Mouse (Mus musculus): ENCODE data around the gene Smco2.

Smco2 gene

DNA sequence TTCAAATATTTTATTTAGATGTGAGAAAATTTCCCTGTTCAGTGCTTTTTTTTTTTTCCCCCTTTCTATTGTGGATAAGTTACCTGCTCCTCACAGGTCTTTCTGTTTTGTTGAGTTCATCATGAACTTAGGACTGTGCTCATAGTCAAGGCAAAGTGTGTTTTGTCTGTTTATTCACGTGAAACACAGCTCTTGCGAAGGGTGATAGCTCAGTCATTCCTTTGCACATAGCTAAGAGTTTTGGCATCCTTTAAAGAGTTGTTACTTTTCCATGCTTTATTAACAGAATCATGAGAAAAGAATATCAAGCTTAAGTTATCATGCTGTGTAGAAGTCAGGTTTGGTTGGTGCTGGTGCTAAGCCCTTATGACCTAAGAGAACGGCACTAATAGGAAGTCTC lies 54.8 kb downstream of the Smco2 start:
- no peak for DNase-seq

DNA sequence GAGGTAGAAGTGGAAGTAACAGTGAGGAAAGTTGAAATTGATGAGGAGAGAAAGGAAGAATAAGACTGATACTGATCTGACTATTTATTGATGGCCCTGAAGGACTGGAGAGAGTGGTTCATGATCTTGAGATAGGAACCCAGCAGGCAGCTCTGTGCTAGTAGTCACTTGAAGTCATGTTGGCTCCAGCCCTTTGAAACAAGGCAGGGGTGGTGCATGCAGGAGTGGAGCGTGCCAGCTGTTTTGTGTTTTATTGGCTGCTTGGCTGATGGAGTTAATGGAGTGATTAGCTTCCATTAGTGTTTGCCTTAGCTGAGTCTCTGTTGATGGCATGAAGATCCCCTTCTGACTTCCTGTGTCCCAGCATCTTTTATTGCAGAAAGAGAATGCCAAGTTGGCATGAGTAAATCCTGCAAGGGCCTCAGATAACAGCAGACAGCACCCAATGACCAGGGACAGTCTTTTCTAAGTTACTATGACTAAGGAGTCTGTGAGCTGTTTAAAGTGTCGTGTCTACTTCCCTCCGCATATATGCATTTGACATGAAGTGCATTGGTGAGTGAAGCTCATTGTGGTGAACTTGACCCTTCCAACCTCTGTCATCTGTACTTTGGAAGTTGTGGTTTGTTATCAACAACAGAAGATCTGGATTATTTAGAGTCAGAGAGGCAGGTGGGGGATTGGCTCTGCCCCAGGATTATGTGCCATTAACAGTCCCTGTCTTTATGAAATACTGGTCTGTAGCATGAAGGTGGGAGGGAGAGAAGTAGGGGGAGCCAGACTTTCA lies 56.3 kb downstream of the Smco2 start:
- DNase-seq: no peak

DNA sequence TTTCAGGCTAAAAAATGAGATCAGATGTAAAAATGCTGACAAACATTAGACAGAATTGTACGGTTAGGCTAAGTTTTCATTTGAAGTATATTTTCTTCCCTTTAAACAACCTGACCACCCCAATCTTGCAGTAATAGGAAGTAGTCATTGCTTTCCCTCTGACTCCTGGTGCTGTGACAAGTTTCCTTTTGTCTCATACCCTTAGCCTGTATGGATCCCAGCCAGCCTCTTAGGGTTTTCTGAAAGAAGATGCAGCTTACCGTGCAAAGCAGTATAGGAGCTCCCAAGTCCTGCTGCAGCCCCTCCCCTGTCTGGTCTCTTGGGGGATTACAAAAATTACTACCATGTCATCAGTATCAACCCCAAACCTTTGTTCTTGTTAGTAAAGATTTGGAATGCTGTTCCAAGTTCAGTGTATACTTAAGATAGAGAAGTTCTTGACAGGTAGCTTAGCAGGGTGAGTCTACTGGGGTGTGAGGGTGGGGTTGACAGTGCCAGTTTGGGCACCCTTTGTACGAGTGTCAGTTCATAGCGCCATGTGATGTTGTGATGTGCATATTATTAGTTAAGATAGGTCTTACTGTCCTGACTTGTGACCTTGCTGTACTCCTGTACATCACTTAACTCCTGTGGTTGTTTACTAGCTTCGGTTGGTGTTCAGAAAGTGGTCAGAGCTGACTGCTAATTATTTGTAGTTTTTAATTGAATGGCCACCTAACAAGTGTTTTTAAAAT lies 57.3 kb downstream of the Smco2 start:
- DNase-seq: no peak

DNA sequence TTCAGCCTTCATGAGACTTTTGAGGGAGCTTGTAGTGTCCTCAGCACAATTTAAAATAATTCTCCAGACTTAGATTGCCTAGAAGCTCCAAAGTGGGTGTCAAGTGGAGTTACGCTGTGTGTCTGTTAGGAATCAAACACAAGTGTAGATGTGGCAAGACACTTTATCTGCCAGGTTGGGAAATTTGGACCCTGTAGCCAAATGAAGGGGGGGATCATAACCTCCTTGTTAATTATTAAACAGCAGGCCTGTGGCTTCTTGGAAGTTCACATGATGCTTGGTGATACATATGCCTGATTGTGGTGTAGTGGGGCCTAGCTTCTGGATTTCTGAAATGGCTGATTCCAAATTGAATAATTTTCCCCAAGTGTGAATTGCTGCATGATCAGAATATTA lies 57.9 kb downstream of the Smco2 start:
- DNase-seq: no peak

DNA sequence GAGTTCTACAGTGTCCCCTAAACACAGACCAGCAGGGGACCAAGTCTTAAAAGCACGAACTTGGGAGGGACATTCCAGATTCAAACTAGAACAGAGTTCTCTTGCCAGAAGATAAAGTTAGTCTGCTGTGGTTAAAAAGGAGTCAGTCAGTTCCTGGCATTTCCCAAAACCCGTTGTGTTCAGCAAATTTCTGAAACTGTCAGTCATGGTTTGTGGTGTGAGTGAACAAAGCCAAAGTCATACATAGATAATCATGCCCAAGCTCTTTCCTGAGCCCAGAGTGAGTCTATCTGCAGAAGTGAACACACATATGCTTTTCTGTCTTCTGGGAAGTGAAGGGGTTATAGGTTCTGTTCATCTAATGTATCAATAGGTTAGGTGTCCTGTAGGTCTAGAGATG lies 58.9 kb downstream of the Smco2 start:
- DNase-seq: no peak

DNA sequence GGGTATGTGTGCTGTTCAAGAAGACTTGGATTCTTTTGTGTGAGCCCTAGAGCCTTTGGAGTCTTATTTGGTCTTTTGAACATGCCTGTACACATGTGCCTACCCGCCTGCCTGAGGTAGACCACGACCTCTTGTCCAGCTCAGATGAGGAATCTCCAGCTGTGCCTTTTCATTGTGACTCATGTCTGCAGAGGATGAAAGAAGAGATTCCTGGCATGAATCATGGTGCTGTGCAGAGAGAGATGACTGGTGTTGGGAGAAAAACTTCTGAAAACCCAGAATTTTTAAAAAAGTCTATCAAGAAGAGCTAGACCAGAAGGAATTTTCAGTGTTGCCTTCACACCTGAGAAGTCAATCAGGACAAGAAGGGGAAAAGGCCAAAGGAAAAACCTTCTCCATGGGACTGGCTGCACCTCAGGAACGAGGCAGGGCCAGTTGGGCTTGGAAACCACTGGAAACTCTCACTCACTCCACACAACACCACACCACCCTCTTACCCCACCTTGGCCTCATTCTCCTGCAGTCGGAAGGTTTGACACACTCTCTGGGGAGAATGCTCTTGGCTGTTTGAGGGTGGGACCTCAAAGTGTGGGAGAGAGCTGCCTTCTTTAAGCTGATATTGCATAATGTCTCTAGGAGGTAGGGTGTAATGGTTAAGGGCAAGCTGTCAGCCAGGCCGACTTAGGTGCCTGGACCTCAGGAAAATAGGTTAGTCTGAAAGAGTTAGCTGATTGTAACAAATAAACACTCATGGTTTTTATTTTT lies 60.0 kb downstream of the Smco2 start:
- no peak for DNase-seq

DNA sequence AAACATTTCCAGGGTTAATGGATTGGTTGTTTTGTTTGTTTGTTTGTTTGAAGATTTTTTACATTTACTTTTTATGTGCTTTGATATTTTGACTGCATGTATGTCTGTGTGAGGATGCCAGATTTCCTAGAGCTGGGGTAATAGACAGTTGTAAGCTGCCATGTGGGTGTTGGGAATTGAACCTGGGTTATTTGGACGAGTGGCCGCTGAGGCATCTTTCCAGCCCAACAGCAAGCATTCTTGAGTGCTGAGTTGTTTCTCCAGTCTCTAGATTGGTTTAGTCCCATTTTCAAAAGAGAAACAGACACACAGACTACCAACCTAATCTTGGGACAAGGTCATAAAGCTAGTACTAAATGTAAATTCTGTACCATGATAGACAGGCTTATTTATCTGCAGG lies 60.9 kb downstream of the Smco2 start:
- no peak for DNase-seq

DNA sequence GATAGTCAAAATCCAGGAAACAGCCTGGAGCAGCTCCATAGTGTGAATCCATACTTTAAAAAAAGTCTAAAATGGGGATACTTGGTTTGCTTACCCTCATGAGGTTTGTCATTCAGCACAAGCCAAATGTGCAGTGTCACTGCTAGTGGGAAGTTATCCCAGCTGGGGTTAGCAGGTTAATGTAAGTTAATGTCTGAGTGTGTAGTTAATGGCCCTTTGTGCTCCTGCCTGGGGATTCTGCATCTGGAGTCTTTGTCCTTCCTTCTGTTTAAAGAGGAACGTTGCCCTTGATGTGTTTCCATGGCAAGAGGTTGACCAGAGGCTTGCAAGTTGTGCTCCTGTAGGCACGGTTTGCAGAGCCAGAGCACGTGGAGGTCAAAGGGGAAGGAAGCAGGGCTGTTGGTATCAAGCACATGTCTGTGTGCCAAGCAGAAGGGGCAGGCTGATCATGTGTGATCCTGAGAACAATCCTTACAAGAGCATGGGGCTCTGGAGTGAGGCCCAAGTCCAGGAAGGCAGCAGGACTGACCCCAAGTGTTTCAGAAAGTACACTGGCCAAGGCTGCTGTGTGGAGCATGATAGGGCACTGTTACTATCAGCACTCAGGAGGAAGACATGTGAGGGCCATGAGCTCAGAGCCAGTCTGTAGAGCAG lies 63.1 kb downstream of the Smco2 start:
- no peak for DNase-seq

DNA sequence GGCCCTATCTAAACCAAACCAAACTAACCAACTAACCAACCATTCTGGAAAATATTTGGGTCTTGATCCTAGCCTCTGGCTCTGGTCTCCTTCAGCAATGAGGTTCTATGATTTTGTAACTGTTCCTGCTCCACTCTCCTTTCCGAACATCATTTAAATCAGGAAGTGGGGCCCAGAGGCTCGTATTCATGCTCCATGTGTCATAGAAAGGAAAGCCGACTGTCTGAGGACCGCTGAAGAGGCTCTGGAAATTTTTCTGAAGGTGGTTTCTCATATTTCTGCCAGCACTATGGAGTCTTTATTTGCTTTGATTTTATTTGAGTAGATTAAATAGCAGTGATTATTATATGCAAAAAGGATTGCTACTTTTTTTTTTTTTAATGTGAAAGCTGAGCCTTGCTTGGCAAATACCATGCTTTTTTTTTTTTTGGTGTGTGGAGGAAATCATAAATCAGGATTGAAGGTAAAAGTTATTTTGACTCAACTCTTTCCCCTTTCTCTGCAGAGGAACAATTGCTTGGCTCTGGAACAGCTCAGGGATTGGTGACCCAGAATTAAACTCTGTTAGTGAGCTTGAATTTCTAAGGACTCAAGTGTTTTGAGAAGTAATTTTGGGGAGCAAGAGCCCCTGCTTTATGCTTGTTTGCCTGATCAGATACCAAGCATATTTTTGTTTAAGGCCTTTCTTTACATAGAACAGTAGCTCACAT lies 63.7 kb downstream of the Smco2 start:
- no peak for DNase-seq

DNA sequence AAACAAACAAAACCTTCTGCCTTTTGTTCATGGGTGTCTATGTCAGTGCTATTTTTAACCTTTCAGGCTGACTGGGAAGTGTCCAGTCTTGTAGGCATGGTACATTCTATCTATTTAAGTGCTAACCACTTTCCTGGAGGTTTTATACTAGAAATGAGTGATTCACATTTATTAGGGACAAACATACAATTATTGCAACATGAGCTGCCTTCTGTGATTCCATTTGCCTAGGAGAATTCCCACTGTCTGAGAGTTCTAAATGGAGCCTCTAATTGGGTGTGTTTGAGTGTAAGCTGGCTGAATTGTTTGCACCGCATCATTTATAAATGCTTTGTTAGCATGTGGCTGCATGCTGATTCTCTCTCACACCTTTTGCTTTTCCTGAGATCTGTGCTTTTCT lies 65.9 kb downstream of the Smco2 start:
- no peak for DNase-seq

DNA sequence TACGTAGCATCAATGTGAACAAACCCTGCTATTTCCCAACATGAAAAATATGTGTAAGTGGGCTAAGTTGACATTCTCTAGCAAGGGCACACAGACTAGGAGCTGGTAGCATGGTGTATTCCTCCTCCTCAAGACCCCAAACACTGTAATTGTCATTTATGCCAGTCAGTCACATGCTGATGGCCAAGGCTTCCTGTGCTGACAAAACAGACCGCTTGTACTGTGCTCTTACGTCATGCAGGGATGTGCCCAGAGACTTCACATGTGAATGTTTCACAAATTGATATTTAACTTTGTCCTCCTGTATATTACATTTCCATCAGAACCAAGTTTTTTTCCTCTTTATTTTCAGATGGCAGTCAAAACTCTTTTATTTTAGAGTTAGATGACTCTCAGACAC lies 67.5 kb downstream of the Smco2 start:
- DNase-seq: no peak

DNA sequence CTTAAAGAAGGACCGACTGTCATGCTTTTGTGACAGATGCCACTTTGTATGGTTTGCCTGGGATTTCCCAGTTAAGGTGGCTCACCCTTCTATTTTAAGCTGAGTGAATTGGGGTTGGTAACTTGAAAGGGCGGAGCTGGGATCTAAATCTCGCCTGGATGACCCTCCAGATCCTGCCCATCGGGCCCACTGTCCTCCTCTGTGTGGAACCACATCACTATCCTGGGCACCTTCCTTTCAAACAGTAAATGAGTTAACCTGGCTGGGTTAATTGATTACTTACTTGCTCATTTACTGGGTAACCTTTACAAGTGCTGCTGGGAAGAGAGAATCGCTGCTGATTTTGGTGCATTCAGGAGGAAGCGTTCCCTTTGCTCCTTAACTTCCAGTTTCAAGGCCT lies 68.4 kb downstream of the Smco2 start:
- no peak for DNase-seq
